Mouse (Mus musculus) central nervous system, embryonic 14 days (tissue): ENCODE results near the gene Tktl2. TPM values are rescaled to one million over a fixed set of nuclear protein-coding genes. Genes with fewer than 3 reads are reported as not detected.

Experiments
- polyA plus RNA-seq: library from polyadenylated mRNA; depleted of rRNA; stranded (reverse); fragments of >200 nt; gene quantifications from 2 replicates; pipeline ENCODE4 v1.2.3, GENCODE M21; 2012; rRNA removed

The Tktl2 gene
- 0.01 and 0.02 TPM in 2 replicates for polyA plus RNA-seq

GRCm38 (mm10) chr8:66511537-66511936 is at the start of gene Tktl2:
Gene Tktl2, plus strand, starts transcription at chr8:66511756.

GRCm38 (mm10) chr8:66486084-66486763 is 25.3 kb upstream of the Tktl2 start, which contains the start of gene Tma16:
Gene Tma16, minus strand, starts transcription at chr8:66486530.

Other genes with a start within 250 kb of the Tktl2 start
- 11.4 and 12.5 TPM in 2 replicates for gene Tma16, start 25.2 kb upstream of the Tktl2 start, polyA plus RNA-seq
- gene Npy5r, start 176.4 kb downstream of the Tktl2 start, polyA plus RNA-seq, result 0.56 and 0.66 TPM in 2 replicates
- gene Npy1r, start 185.4 kb downstream of the Tktl2 start, polyA plus RNA-seq, result 3.1 and 4.3 TPM in 2 replicates